Mouse (Mus musculus) testis, adult 2 months (tissue): ENCODE results near the gene Grin1.
A peak's percentile ranks its signal among the peaks of the same experiment; 100 is the strongest.

Experiments
- CTCF ChIP-seq: fragments of 200-500 bp; IDR thresholded peaks from 2 replicates; pipeline ENCODE4 v1.5.1; 2012; ENCODE audit warnings: low read depth, mild to moderate bottlenecking, inconsistent platforms, low read length, moderate library complexity; ENCODE audit not compliant: control insufficient read depth, insufficient read depth, insufficient replicate concordance
- POLR2A ChIP-seq: fragments of 200-500 bp; IDR thresholded peaks from 2 replicates; pipeline ENCODE4 v1.6.1; 2012; ENCODE audit warnings: low read depth, mild to moderate bottlenecking, inconsistent platforms, low read length, moderate library complexity; ENCODE audit not compliant: control insufficient read depth

DNA sequence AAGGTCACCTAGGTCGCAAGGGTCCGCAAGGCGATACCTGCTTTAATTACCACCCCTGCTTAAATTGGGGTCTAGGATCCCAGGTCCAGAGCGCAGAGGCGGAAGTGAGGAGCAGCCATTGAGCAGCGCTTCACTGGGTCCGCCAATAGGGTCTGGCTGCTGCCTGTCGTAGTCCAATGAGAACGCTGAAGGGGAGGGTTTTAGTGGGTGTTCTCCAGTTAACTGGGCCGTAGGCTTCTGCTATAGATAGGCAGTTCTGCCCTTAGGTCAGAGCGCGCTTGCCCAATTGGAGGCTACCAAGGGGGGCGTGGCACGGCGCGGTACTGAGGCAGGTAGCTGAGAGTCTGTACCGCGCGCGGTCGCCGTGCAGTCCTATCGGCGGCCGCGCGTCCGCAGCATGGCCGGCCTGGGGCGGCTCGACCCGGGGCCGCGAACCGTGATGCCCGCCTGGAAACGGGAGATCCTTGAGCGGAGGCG, 56.7 kb downstream of the Grin1 start, which contains the start of gene Tprn:
- TF ChIP-seq CTCF = no peak
- peak; percentile 72; the same call in 1 of the 2 replicates for TF ChIP-seq POLR2A
